Mouse (Mus musculus) MEL (cell line): ENCODE measurements around the gene Gm3435. TPM values are rescaled to one million over a fixed set of nuclear protein-coding genes. Genes with fewer than 3 reads are reported as not detected.

Source experiments
- DNase-seq: peaks from one replicate; pipeline ENCODE4 v3.0.0; 2011; ENCODE audit warnings: low read depth, low spot score
- H3K27ac ChIP-seq: 2 replicates; pipeline ENCODE4 v1.5.1; 2012; ENCODE audit warnings: low read depth, mild to moderate bottlenecking, control low read depth, low read length, moderate library complexity; ENCODE audit not compliant: control insufficient read depth
- H3K27me3 ChIP-seq, 2 experiments: fragments of 150-350 bp in 1 of 2; sonication (generic) in 1 of 2; 2 replicates each; pipeline ENCODE4 v1.6.1; 2012; ENCODE audit warnings: low read length in 2 of 2, mild to moderate bottlenecking in 2 of 2, improper control_type of control experiment in 1 of 2, moderate library complexity in 1 of 2; ENCODE audit not compliant: insufficient read depth in 2 of 2, control insufficient read depth in 1 of 2
- H3K36me3 ChIP-seq, 2 experiments: 2 replicates each; pipeline ENCODE4 v1.6.1; 2012 to 2014; ENCODE audit warnings: low read length in 2 of 2, improper control_type of control experiment in 1 of 2, inconsistent platforms in 1 of 2, mild to moderate bottlenecking in 1 of 2; ENCODE audit not compliant: insufficient read depth in 2 of 2, control insufficient read depth in 1 of 2
- H3K4me1 ChIP-seq, 2 experiments: fragments of 150-350 bp in 1 of 2; sonication (generic) in 1 of 2; 2 replicates each; pipeline ENCODE4 v1.6.1; 2012; ENCODE audit warnings: low read length in 2 of 2, improper control_type of control experiment in 1 of 2, mild to moderate bottlenecking in 1 of 2; ENCODE audit not compliant: insufficient read depth in 2 of 2, control insufficient read depth in 1 of 2
- H3K4me3 ChIP-seq, 2 experiments: fragments of 150-350 bp in 1 of 2; sonication (generic) in 1 of 2; 2 replicates each; pipeline ENCODE4 v1.5.1; 2012; ENCODE audit warnings: low read depth in 2 of 2, low read length in 2 of 2, mild to moderate bottlenecking in 2 of 2, moderate library complexity in 2 of 2, control low read depth in 1 of 2, improper control_type of control experiment in 1 of 2; ENCODE audit not compliant: control insufficient read depth in 1 of 2, insufficient read depth in 1 of 2
- H3K79me2 ChIP-seq: 2 replicates; pipeline ENCODE4 v1.6.1; 2012; ENCODE audit warnings: mild to moderate bottlenecking, low read length, moderate library complexity; ENCODE audit not compliant: control insufficient read depth, poor library complexity, insufficient read depth
- H3K9ac ChIP-seq: 2 replicates; pipeline ENCODE4 v1.6.1; 2012; ENCODE audit warnings: low read depth, mild to moderate bottlenecking, control low read depth, low read length, moderate library complexity; ENCODE audit not compliant: control insufficient read depth, poor library complexity, severe bottlenecking
- H3K9me3 ChIP-seq: fragments of 150-350 bp; sonication (generic); replicated peaks from 2 replicates; pipeline ENCODE4 v1.6.1; 2012; ENCODE audit warnings: mild to moderate bottlenecking, low read length, improper control_type of control experiment, moderate library complexity; ENCODE audit not compliant: insufficient read depth
- BHLHE40 ChIP-seq: IDR thresholded peaks from 2 replicates; pipeline ENCODE4 v1.6.1; 2012; ENCODE audit warnings: low read depth, mild to moderate bottlenecking, inconsistent platforms, low read length, improper control_type of control experiment, borderline replicate concordance
- CHD1 ChIP-seq: IDR thresholded peaks from 2 replicates; pipeline ENCODE4 v1.6.1; 2012; ENCODE audit warnings: low read depth, mild to moderate bottlenecking, inconsistent platforms, low read length, improper control_type of control experiment
- CTCF ChIP-seq, 3 experiments: IDR thresholded peaks in 2 of 3; conservative IDR thresholded peaks in 1 of 3; 2 replicates each; pipeline ENCODE4 v1.5.1; 2011 to 2012; ENCODE audit warnings: low read length in 3 of 3, low read depth in 2 of 3, mild to moderate bottlenecking in 2 of 3, improper control_type of control experiment in 1 of 3, inconsistent platforms in 1 of 3, mixed read lengths in 1 of 3, moderate library complexity in 1 of 3; ENCODE audit not compliant: control insufficient read depth in 1 of 3, insufficient read depth in 1 of 3, poor library complexity in 1 of 3, severe bottlenecking in 1 of 3
- ELF1 ChIP-seq: IDR thresholded peaks from 2 replicates; pipeline ENCODE4 v1.6.1; 2014; ENCODE audit warnings: low read depth, mild to moderate bottlenecking, inconsistent platforms, low read length, improper control_type of control experiment, moderate library complexity
- GABPA ChIP-seq: IDR thresholded peaks from 2 replicates; pipeline ENCODE4 v1.6.1; 2012; ENCODE audit warnings: low read depth, mild to moderate bottlenecking, inconsistent platforms, low read length, improper control_type of control experiment, moderate library complexity
- GATA1 ChIP-seq: IDR thresholded peaks from 2 replicates; pipeline ENCODE4 v1.6.1; 2011; ENCODE audit warnings: low read depth, low read length, improper control_type of control experiment
- HCFC1 ChIP-seq: IDR thresholded peaks from 2 replicates; pipeline ENCODE4 v1.6.1; 2012; ENCODE audit warnings: low read depth, mild to moderate bottlenecking, inconsistent platforms, low read length, improper control_type of control experiment, moderate library complexity
- JUND ChIP-seq: IDR thresholded peaks from 2 replicates; pipeline ENCODE4 v1.6.1; 2011; ENCODE audit warnings: low read depth, mild to moderate bottlenecking, improper control_type of control experiment, low read length
- KAT2A ChIP-seq: conservative IDR thresholded peaks from 2 replicates; pipeline ENCODE4 v1.6.1; 2012; ENCODE audit warnings: low read depth, low read length, improper control_type of control experiment, inconsistent platforms
- MAZ ChIP-seq: IDR thresholded peaks from 2 replicates; pipeline ENCODE4 v1.6.1; 2012; ENCODE audit warnings: low read depth, mild to moderate bottlenecking, inconsistent platforms, low read length, improper control_type of control experiment
- MEF2A ChIP-seq: IDR thresholded peaks from 2 replicates; pipeline ENCODE4 v1.6.1; 2014; ENCODE audit warnings: low read depth, mild to moderate bottlenecking, inconsistent platforms, low read length, improper control_type of control experiment; ENCODE audit not compliant: poor library complexity, insufficient replicate concordance, severe bottlenecking; ENCODE audit errors: extremely low read depth
- MYC ChIP-seq: IDR thresholded peaks from 2 replicates; pipeline ENCODE4 v1.6.1; 2011; ENCODE audit warnings: low read depth, mild to moderate bottlenecking, low read length, improper control_type of control experiment, moderate library complexity
- POLR2A ChIP-seq, 2 experiments: IDR thresholded peaks; 2 replicates each; pipeline ENCODE4 v1.6.1; 2011 to 2012; ENCODE audit warnings: low read length in 2 of 2, mild to moderate bottlenecking in 2 of 2, control low read depth in 1 of 2, improper control_type of control experiment in 1 of 2, low read depth in 1 of 2, moderate library complexity in 1 of 2; ENCODE audit not compliant: control insufficient read depth in 1 of 2, insufficient read depth in 1 of 2, poor library complexity in 1 of 2
- POLR2AphosphoS2 ChIP-seq: IDR thresholded peaks from 2 replicates; pipeline ENCODE4 v1.6.1; 2011; ENCODE audit warnings: low read length, improper control_type of control experiment
- POLR2AphosphoS5 ChIP-seq: IDR thresholded peaks from 2 replicates; pipeline ENCODE4 v1.6.1; 2012; ENCODE audit warnings: low read depth, borderline replicate concordance, mild to moderate bottlenecking, inconsistent platforms, low read length, moderate library complexity, mixed read lengths
- RAD21 ChIP-seq: IDR thresholded peaks from 2 replicates; pipeline ENCODE4 v1.6.1; 2011; ENCODE audit warnings: mild to moderate bottlenecking, low read depth, low read length, improper control_type of control experiment
- SIN3A ChIP-seq: IDR thresholded peaks from 2 replicates; pipeline ENCODE4 v1.6.1; 2012; ENCODE audit warnings: low read length, improper control_type of control experiment, inconsistent platforms
- SMC3 ChIP-seq: IDR thresholded peaks from 2 replicates; pipeline ENCODE4 v1.6.1; 2011; ENCODE audit warnings: low read depth, low read length, improper control_type of control experiment
- TAL1 ChIP-seq: IDR thresholded peaks from 2 replicates; pipeline ENCODE4 v1.6.1; 2012; ENCODE audit warnings: mild to moderate bottlenecking, inconsistent platforms, low read length, moderate library complexity, mixed read lengths
- TBP ChIP-seq: IDR thresholded peaks from 2 replicates; pipeline ENCODE4 v1.8.0; 2011; ENCODE audit warnings: low read depth, low read length, improper control_type of control experiment
- TCF12 ChIP-seq: IDR thresholded peaks from 2 replicates; pipeline ENCODE4 v1.6.1; 2014; ENCODE audit warnings: low read depth, mild to moderate bottlenecking, inconsistent platforms, low read length, improper control_type of control experiment, moderate library complexity
- USF1 ChIP-seq: IDR thresholded peaks from 2 replicates; pipeline ENCODE4 v1.6.1; 2014; ENCODE audit warnings: low read depth, mild to moderate bottlenecking, inconsistent platforms, low read length, improper control_type of control experiment, moderate library complexity
- USF2 ChIP-seq, 2 experiments: IDR thresholded peaks; 2 replicates each; pipeline ENCODE4 v1.6.1; 2011 to 2012; ENCODE audit warnings: improper control_type of control experiment in 2 of 2, low read length in 2 of 2, borderline replicate concordance in 1 of 2, inconsistent platforms in 1 of 2, low read depth in 1 of 2, mild to moderate bottlenecking in 1 of 2; ENCODE audit not compliant: insufficient read depth in 1 of 2
- ZMIZ1 ChIP-seq: IDR thresholded peaks from 2 replicates; pipeline ENCODE4 v1.6.1; 2012; ENCODE audit warnings: low read depth, mild to moderate bottlenecking, inconsistent platforms, low read length, improper control_type of control experiment, moderate library complexity
- polyA plus RNA-seq, 2 experiments: library from polyadenylated mRNA; stranded (reverse) in 1 of 2; unstranded in 1 of 2; fragments of >175 nt in 1 of 2; fragments of >200 nt in 1 of 2; gene quantifications; 2 replicates each; pipeline versions ENCODE4 v1.2.1 to v1.2.4; 2012; ENCODE audit warnings: low replicate concordance in 2 of 2, low read depth in 1 of 2; ENCODE audit not compliant: insufficient read length in 2 of 2, insufficient read depth in 1 of 2, missing spikeins in 1 of 2
- total RNA-seq: library from RNA; depleted of rRNA; stranded (reverse); fragments of 300-350 nt; gene quantifications from 2 replicates; pipeline ENCODE4 v1.2.3, GENCODE M21; 2012

Gene Gm3435
- total and polyA plus RNA-seq, 3 experiments = 1.1 to 3.6 TPM; not detected in 1

- Histone ChIP-seq H3K36me3 (peaks cover 0 to 4% of the 10 kb centered on the region in 2 experiments; a peak in 2 of 4 replicates), H3K4me3 (no peak overlapping the region)
- TF ChIP-seq ZMIZ1 (no peak), MYC (no peak), ELF1 (no peak), USF2 (IDR thresholded peaks at IDR 0.05; ENCODE audit: borderline replicate concordance in 1 of 2, insufficient read depth in 1 of 2, low read depth in 1 of 2, low read length in 2 of 2) (no peak), HCFC1 (no peak), KAT2A (no peak), RAD21 (no peak), SIN3A (no peak), JUND (no peak), BHLHE40 (no peak), TCF12 (no peak), SMC3 (no peak), CHD1 (no peak), TAL1 (no peak), MEF2A (no peak), POLR2AphosphoS5 (no peak), USF1 (no peak)
Observed at GRCm38 (mm10) chr17:15066066-15066465, 56.1 kb downstream of the Gm3435 start.

GRCm38 (mm10) chr17:15066911-15067310 lies 56.9 kb downstream of the Gm3435 start:
- Histone ChIP-seq H3K4me3 (no peak overlapping the region), H3K79me2 (no peaks in the 10 kb centered on the region), H3K9me3 (no peaks in the 10 kb centered on the region), H3K27me3 (no peaks in the 10 kb centered on the region), H3K36me3 (peaks cover 0 to 1% of the 10 kb centered on the region in 2 experiments; a peak in 1 of 4 replicates), H3K4me1 (no peaks in the 10 kb centered on the region), H3K9ac (no peak overlapping the region), H3K27ac (no peak overlapping the region)
- TF ChIP-seq ZMIZ1 = no peak
- no peak for TF ChIP-seq GABPA
- no peak for TF ChIP-seq CHD1
- no peak for TF ChIP-seq POLR2A (IDR thresholded peaks at IDR 0.05; ENCODE audit: control insufficient read depth in 1 of 2, insufficient read depth in 1 of 2, low read depth in 1 of 2, low read length in 2 of 2, poor library complexity in 1 of 2)
- no peak for TF ChIP-seq MEF2A
- no peak for TF ChIP-seq BHLHE40
- TF ChIP-seq GATA1 = no peak
- TF ChIP-seq CTCF (IDR thresholded peaks at IDR 0.05 in 2 of 3, conservative IDR thresholded peaks at IDR 0.05 in 1 of 3; ENCODE audit: control insufficient read depth in 1 of 3, insufficient read depth in 1 of 3, low read depth in 2 of 3, low read length in 3 of 3, poor library complexity in 1 of 3, severe bottlenecking in 1 of 3) = no peak
- no peak for TF ChIP-seq KAT2A
- no peak for TF ChIP-seq TBP
- TF ChIP-seq USF1 = no peak
- TF ChIP-seq POLR2AphosphoS2 = no peak
- TF ChIP-seq MAZ = no peak
- DNase-seq = no peak

More at GRCm38 (mm10) chr17:15066066-15066465, 56.1 kb downstream of the Gm3435 start:
- H3K79me2 ChIP-seq = no peaks in the 10 kb centered on the region
- no peak overlapping the region for H3K27ac ChIP-seq
- H3K9ac ChIP-seq = no peak overlapping the region
- no peak for DNase-seq
- no peaks in the 10 kb centered on the region for H3K4me1 ChIP-seq
- no peaks in the 10 kb centered on the region for H3K27me3 ChIP-seq
- H3K9me3 ChIP-seq = no peaks in the 10 kb centered on the region
